Mouse (Mus musculus): Measurements from ENCODE around the gene Zic2.

Zic2 gene

GRCm38 (mm10) chr14:122476822-122477215 lies 1.6 kb downstream of the Zic2 start:
- no peak for DNase-seq (ENCODE audit: low read depth, low spot score)

DNA sequence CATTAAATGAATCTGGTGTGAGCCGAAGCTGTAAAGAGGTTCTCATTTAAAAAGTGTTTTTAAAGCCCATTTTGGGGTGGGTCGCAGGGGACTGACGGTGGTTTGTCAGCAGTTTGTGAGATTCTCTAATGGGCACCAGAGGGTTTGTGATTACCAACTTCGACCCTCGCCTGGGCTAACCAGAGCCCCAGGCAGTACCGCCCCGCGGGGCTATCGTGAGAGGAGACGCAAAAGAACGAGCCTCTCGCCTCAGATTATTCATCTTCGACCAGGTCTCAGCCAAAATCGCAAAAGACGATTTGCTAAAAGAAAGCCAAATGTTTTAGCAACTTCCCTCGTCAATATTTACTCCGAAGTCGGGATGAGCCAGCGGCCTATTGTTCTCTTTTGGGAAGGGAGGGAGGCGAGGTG lies 2.0 kb downstream of the Zic2 start:
- no peak for DNase-seq (ENCODE audit: low read depth, low spot score)

- DNase-seq (ENCODE audit: low read depth, low spot score), result no peak
Observed at GRCm38 (mm10) chr14:122477971-122478573, 2.8 kb downstream of the Zic2 start.

DNA sequence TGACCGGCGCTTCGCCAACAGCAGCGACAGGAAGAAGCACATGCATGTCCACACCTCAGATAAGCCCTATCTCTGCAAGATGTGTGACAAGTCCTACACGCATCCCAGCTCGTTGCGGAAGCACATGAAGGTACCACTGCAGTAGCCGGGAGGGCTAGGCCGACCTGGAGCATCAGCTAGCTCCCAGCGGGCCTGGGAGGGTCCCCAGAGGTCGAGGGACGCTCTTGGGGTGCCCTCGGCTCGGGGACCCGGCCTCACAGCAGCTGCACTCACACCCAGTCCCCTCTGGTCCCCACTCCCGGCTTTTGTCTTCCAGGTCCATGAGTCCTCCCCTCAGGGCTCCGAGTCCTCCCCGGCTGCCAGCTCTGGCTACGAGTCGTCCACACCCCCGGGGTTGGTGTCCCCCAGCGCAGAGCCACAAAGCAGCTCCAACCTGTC lies 3.4 kb downstream of the Zic2 start:
- no peak for DNase-seq (ENCODE audit: low read depth, low spot score)

DNA sequence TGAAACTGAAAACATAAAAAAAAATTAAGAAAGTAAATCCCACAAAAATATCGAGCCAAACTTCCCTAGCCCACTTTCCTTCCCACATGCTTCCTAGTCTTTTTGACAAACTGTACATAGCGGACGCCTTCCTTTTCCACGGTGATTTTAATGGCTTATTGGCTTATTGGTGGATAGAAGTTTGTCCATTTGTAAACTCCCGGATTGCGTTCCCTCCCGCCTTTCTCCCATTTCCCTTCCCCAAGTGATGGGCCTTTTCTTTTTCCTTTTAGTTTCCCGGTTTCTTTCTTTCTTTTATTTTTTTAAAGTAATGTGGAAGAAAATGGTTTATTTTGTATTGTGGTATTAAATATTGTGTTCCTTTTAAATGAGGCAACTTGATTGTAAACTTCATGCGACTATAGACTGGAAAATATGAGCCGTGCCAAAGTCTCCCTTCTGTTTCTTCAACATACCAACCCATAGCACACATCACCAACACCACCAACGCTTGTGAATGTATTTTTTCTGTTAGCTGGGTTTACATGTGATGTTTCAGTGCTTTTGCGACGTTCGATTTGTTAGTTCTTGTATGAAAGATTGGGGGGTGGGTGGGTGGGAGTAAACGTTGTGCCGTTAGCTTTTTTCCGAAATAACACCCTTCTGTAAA lies 4.3 kb downstream of the Zic2 start:
- DNase-seq (ENCODE audit: low read depth, low spot score), result no peak

DNA sequence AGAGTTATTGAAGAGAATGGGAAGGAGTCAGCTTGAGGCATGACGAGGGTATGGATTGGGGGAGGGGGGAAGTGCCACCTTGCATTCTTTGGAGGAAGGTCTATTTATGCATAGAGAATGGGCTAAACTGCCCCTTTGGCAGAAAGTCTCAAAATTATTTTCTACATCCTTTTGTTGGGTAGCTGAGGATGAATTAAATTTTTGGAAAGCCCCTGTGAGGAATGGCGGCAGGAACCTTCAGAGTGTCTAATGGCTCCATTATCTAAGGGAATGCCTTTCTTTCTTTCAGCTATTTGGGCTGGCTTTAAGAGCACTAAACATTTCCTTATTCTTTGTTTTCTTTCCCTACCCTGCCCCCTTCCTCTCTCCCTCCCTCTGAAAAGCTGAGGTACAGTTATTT lies 5.1 kb downstream of the Zic2 start:
- DNase-seq (ENCODE audit: low read depth, low spot score), result no peak

- no peak for DNase-seq (ENCODE audit: low read depth, low spot score)
Observed at GRCm38 (mm10) chr14:122481181-122481580, 5.9 kb downstream of the Zic2 start.

GRCm38 (mm10) chr14:122482081-122483023 lies 7.1 kb downstream of the Zic2 start:
- no peak for DNase-seq (ENCODE audit: low read depth, low spot score)

GRCm38 (mm10) chr14:122483024-122483385 lies 7.8 kb downstream of the Zic2 start:
- no peak for DNase-seq (ENCODE audit: low read depth, low spot score)

DNA sequence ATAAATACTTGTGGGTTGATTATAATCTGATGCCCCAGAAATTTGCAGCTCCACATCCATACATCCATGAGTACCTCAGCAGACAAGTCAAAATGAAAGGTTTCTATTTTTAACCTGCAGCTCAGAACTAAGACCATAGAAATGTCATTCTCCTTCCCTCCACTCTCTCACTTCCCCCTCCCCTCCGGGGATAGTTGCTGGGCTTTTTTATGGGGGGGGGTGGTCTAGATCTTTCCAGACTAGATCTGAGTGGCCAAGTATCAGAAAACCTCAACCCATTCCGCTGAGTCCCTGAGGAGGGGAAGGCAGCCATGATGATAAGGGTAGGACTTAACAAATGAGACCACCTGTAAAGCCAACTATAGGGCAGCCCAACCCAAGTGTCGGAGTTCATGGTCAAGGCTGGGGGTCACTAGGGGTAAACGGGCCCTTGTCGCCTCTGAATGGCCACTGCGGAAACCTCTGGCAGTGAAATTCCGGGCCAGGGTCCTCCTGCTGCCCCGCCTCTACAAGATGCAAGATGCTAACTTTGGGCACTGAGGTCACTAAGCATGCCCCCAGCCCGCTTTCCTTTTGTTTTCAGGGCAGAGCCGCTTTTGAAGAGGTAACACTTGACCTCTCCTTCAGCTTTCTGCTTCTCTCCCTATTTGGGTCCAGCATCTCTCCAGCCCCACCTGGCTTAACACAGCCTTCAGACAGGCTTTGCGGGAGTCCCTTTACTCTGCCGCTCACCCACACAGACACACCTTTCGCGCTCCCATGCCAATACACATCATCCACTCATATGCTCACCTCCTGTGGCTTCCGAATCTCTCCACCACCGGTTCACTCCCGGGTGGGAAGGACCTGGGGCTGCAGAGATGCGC lies 8.6 kb downstream of the Zic2 start:
- no peak for DNase-seq (ENCODE audit: low read depth, low spot score)

GRCm38 (mm10) chr14:122484458-122484843 lies 9.2 kb downstream of the Zic2 start:
- no peak for DNase-seq (ENCODE audit: low read depth, low spot score)

DNA sequence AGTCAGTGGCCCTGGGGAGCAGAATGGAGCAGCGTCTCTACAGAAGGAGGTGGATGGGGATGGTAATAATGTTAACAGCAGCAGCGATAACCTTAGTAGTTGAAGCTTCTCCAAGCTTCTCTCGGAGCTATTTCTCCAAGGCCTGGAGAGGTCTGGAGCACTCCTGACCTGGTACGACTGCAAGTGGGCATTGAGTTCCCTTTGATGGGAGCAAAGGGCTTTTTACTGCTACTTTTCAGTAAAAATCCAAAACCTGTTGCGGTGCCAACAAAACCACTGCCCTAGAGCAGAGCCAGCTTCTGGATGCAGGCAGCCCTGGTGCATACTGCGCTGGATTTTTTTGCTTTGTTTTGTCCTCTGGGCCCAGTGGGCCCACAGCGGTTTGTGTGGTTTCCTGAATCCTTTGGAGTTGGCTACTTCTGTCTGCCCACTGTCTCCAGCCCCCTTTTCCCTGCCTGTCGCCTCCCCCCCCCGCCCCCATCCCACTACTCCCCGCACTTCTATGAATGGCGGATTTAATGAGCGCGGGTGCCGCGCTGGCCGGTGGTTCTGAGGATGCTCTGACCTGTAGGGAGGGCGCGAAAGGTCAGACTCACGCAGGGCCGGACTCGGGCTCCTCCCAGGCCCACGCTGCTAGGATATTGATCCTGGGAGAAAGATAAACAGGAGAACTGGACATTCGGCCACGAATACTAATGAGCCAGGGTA lies 9.8 kb downstream of the Zic2 start:
- DNase-seq (ENCODE audit: low read depth, low spot score), result no peak

DNA sequence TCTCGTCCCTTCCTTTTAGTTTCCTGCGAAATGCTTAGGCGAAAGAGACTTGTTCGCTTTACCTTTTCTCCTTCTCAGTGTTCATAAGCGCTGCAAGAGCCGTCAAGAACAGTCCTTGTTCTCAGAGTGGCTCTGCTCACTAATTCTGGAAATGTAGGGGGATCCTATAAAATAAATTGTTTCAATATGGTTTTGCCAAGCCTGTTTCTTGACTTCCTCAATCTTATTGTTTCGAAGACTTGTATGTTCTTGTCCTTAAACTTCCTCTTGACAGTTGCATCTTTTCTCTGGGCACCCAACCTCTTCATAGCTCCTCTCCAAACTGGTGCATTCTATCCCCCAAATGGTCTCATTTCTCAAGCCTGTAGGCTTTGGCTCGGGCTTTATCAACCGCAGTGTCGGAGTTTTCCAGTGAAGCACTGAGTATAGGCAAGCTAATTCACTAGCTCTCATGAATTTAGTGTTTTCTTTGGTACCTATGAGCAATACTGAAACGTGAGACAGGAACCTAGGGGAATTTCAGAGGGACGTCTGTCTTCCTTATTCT lies 10.5 kb downstream of the Zic2 start:
- DNase-seq (ENCODE audit: low read depth, low spot score), result no peak

DNA sequence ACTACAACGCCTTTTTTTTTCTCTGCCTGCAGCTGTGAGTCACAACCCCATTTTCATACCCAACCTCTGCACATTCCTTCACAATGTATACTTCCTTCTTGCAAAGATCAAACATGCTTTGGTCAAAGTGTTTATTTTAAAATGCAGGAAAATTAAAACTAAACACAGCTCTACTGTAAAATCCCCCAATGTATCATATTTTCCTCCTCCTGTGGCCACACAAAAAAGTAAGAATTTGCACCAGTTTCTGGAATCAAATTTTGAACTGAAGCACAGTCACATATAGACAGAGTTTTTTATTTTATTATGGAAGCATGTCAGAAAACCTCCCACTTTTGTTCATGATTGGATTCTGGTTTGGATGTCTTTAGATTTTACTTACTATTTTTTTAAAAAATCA lies 11.4 kb downstream of the Zic2 start:
- no peak for DNase-seq (ENCODE audit: low read depth, low spot score)

- DNase-seq (ENCODE audit: low read depth, low spot score), result no peak
Observed at GRCm38 (mm10) chr14:122487366-122487765, 12.1 kb downstream of the Zic2 start.

- DNase-seq (ENCODE audit: low read depth, low spot score), result no peak
Observed at GRCm38 (mm10) chr14:122489041-122489440, 13.8 kb downstream of the Zic2 start.

DNA sequence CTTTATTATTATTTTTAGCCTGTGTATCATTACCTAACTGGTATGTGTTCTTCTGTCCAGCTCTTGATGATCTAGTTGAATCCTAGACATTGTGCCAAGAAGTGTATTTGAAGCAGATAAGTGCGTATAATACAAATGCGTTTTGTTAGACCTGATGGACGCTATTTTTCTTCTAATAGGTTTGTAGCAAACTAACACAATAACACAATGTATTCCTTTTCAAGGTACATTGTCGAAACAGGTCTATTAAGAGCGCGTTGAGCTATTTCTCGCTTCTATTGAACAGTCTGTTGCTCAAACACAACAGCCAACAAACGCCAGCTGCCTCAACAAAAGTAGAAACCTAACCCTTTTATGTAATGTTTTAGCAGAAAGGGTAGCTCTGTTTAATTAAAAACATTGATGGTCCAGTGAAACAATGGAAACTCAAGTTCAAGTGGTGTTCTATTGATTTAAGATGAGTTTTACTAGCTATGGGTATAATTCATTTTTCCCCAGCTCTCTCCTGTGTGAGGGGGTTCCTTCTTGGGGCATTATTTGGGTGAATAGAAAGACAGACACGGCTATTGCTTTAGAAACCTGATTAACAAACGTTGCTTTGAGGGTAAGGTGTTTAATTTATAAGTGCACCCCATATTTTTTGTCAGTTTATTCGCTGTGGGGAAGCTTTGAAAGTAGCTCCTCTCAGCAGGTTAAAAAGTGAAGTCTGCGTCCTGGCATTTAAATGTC lies 14.6 kb downstream of the Zic2 start:
- no peak for DNase-seq (ENCODE audit: low read depth, low spot score)

- no peak for DNase-seq (ENCODE audit: low read depth, low spot score)
Observed at GRCm38 (mm10) chr14:122490441-122491328, 15.4 kb downstream of the Zic2 start, which contains the start of gene Gm10837. Gm10837 (plus strand) TSS chr14:122490586.

DNA sequence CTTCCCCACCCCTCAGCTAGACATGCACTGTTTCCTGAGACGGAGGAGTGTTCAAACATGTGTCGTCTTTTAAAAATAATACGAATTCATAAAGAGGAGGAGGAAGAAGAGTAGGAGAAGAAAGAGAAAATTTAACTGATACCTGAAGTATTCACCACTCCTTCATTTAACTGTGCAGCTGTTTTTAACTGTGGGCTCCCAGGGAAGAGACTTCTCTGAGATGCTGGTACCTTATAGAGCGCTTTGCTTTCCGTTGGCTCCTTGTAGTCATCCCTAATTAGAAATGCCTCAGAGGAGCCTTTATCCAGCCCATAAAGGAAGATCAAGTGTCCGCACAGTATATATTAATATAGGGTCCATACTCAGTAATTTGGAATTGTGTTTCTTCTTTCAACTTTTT lies 16.3 kb downstream of the Zic2 start:
- DNase-seq (ENCODE audit: low read depth, low spot score), result no peak

All from telencephalon, adult 2 months (tissue).